Mouse (Mus musculus) heart, embryonic 16.5 days (tissue): ENCODE results near the gene 6030468B19Rik. TPM values are rescaled to one million over a fixed set of nuclear protein-coding genes. Genes with fewer than 3 reads are reported as not detected.
"Not testable (repeated sequence)": the region's sequence is repeated elsewhere in the genome, so short reads cannot be mapped to it uniquely, and the experiment has no call there.

Experiments used
- ATAC-seq: fragments of 200-750 bp; cut with Nextera tagmentation; replicated peaks from 2 replicates; pipeline ENCODE4 v1.8.0; 2017; ENCODE audit warnings: moderate number of reproducible peaks; ENCODE audit not compliant: insufficient read depth, low FRiP score; ENCODE audit errors: extremely low read depth
- H3K27ac ChIP-seq: fragments of 300-500 bp; sonication (generic); 2 replicates; pipeline ENCODE4 v1.5.1; 2014; ENCODE audit warnings: mild to moderate bottlenecking, low read length, control low read depth, moderate library complexity
- H3K27me3 ChIP-seq: fragments of 300-500 bp; sonication (generic); 2 replicates; pipeline ENCODE4 v1.6.1; 2014; ENCODE audit warnings: low read length, mixed read lengths; ENCODE audit not compliant: control insufficient read depth, insufficient read depth
- H3K36me3 ChIP-seq: fragments of 300-500 bp; sonication (generic); 2 replicates; pipeline ENCODE4 v1.6.1; 2014; ENCODE audit not compliant: control insufficient read depth, insufficient read depth
- H3K4me1 ChIP-seq: fragments of 300-500 bp; sonication (generic); 2 replicates; pipeline ENCODE4 v1.6.1; 2014; ENCODE audit warnings: low read length, mixed read lengths; ENCODE audit not compliant: control insufficient read depth, insufficient read depth
- H3K4me2 ChIP-seq: fragments of 300-500 bp; sonication (generic); 2 replicates; pipeline ENCODE4 v1.6.1; 2014; ENCODE audit warnings: low read depth, mild to moderate bottlenecking, control low read depth, low read length
- H3K4me3 ChIP-seq: fragments of 300-500 bp; sonication (generic); 2 replicates; pipeline ENCODE4 v1.5.1; 2014; ENCODE audit warnings: mild to moderate bottlenecking, control low read depth, low read length
- H3K9ac ChIP-seq: fragments of 300-500 bp; sonication (generic); 2 replicates; pipeline ENCODE4 v1.6.1; 2014; ENCODE audit warnings: low read length, control low read depth
- H3K9me3 ChIP-seq: fragments of 300-500 bp; sonication (generic); replicated peaks from 2 replicates; pipeline ENCODE4 v1.6.1; 2016; ENCODE audit warnings: low read length; ENCODE audit not compliant: control insufficient read depth
- WGBS: fragments of 180-500 bp; shearing (Covaris S2); extraction: QIAGEN DNeasy Blood & Tissue Kit; methylation state at CpG from one replicate; pipeline ENCODE4 v1.1.7; 2014; 5-methylcytosine and 5-hydroxymethylcytosine counted together
- polyA plus RNA-seq: library from polyadenylated mRNA; unstranded; fragments of >200 nt; fragmentation: Nextera tagmentation; extraction: Ambion mirVana; gene quantifications from 2 replicates; pipeline ENCODE4 v1.2.1, GENCODE M21; 2015

Gene 6030468B19Rik
- polyA plus RNA-seq, 1 experiment from 2014 or later = 0.39 TPM

GRCm38 (mm10) chr11:117827386-117827785, 29.9 kb downstream of the 6030468B19Rik start:
- H3K27ac ChIP-seq = peak overlapping the region; percentile 99
- H3K4me1 ChIP-seq = peaks cover 83% of the 10 kb centered on the region
- H3K4me3 ChIP-seq = peak overlapping the region; percentile 74
- WGBS = 47% methylated on average over 3 of the region's 3 CpGs
- H3K27me3 ChIP-seq = no peaks in the 10 kb centered on the region
- peak overlapping the region; percentile 82 for H3K9ac ChIP-seq
- H3K36me3 ChIP-seq = 0 out of 2 replicates have a peak, but pooled peaks cover 3% of the 10 kb centered on the region
- peak overlapping the region; percentile 90 for H3K4me2 ChIP-seq
- H3K9me3 ChIP-seq = no peaks in the 10 kb centered on the region
- ATAC-seq = no peak

GRCm38 (mm10) chr11:117828149-117828887, 30.9 kb downstream of the 6030468B19Rik start:
- Histone ChIP-seq H3K4me1 (peaks cover 75% of the 10 kb centered on the region), H3K36me3 (0 out of 2 replicates have a peak, but pooled peaks cover 2% of the 10 kb centered on the region), H3K9ac (peak overlapping the region; percentile 82), H3K27me3 (no peaks in the 10 kb centered on the region), H3K4me3 (peak overlapping the region; percentile 74), H3K27ac (peak overlapping the region; percentile 99), H3K9me3 (no peaks in the 10 kb centered on the region), H3K4me2 (peak overlapping the region; percentile 90)
- ATAC-seq = peak; percentile 20; the same call in 1 of the 2 replicates
- 40% methylated on average over 18 of the region's 18 CpGs for WGBS

GRCm38 (mm10) chr11:117828888-117829604, 31.6 kb downstream of the 6030468B19Rik start:
- Histone ChIP-seq H3K27ac (peak overlapping the region; percentile 99), H3K9ac (peak overlapping the region; percentile 63), H3K36me3 (no peaks in the 10 kb centered on the region), H3K4me3 (no peak overlapping the region), H3K9me3 (no peaks in the 10 kb centered on the region), H3K4me1 (peaks cover 68% of the 10 kb centered on the region), H3K4me2 (peak overlapping the region; percentile 90), H3K27me3 (no peaks in the 10 kb centered on the region)
- ATAC-seq = peak; percentile 41
- 17% methylated on average over 9 of the region's 9 CpGs for WGBS

- no peaks in the 10 kb centered on the region for H3K36me3 ChIP-seq
- peak overlapping the region; percentile 99 for H3K27ac ChIP-seq
- WGBS = 44% methylated on average over 2 of the region's 2 CpGs
- no peak for ATAC-seq
- H3K9ac ChIP-seq = peak overlapping the region; percentile 63
- no peak overlapping the region for H3K4me3 ChIP-seq
- H3K4me1 ChIP-seq = peaks cover 63% of the 10 kb centered on the region
- H3K9me3 ChIP-seq = no peaks in the 10 kb centered on the region
- H3K27me3 ChIP-seq = no peaks in the 10 kb centered on the region
- H3K4me2 ChIP-seq = peak overlapping the region; percentile 20; the same call in 1 of the 2 replicates
Measured at GRCm38 (mm10) chr11:117829671-117830215, 32.3 kb downstream of the 6030468B19Rik start.

- peaks cover 56% of the 10 kb centered on the region for H3K4me1 ChIP-seq
- no peak overlapping the region for H3K4me2 ChIP-seq
- H3K9me3 ChIP-seq = no peaks in the 10 kb centered on the region
- no peaks in the 10 kb centered on the region for H3K27me3 ChIP-seq
- no peak overlapping the region for H3K4me3 ChIP-seq
- peak overlapping the region; percentile 99 for H3K27ac ChIP-seq
- 49% methylated on average over 9 of the region's 9 CpGs for WGBS
- no peak overlapping the region for H3K9ac ChIP-seq
- ATAC-seq = no peak
- H3K36me3 ChIP-seq = no peaks in the 10 kb centered on the region
Measured at GRCm38 (mm10) chr11:117830401-117830800, 32.9 kb downstream of the 6030468B19Rik start.

GRCm38 (mm10) chr11:117832086-117832969, 34.9 kb downstream of the 6030468B19Rik start:
- H3K4me3 ChIP-seq = peak overlapping the region; percentile 39
- H3K27ac ChIP-seq = no peak overlapping the region
- peak overlapping the region; percentile 58 for H3K4me2 ChIP-seq
- H3K4me1 ChIP-seq = peaks cover 47% of the 10 kb centered on the region
- H3K36me3 ChIP-seq = no peaks in the 10 kb centered on the region
- no peaks in the 10 kb centered on the region for H3K27me3 ChIP-seq
- 0 out of 2 replicates have a peak, but pooled peaks have one; percentile 5 for ATAC-seq
- H3K9ac ChIP-seq = no peak overlapping the region
- H3K9me3 ChIP-seq = no peaks in the 10 kb centered on the region
- 26% methylated on average over 28 of the region's 28 CpGs for WGBS

GRCm38 (mm10) chr11:117833509-117833908, 36.0 kb downstream of the 6030468B19Rik start:
- not testable (repeated sequence) for H3K36me3 ChIP-seq, H3K9me3 ChIP-seq, H3K9ac ChIP-seq, H3K4me2 ChIP-seq, ATAC-seq, H3K4me3 ChIP-seq, H3K27ac ChIP-seq, H3K27me3 ChIP-seq
- 91% methylated on average over 4 of the region's 6 CpGs for WGBS
- H3K4me1 ChIP-seq = peaks cover 38% of the 10 kb centered on the region

GRCm38 (mm10) chr11:117834086-117834485, 36.6 kb downstream of the 6030468B19Rik start:
- H3K27me3 ChIP-seq = no peaks in the 10 kb centered on the region
- H3K27ac ChIP-seq = no peak overlapping the region
- H3K4me3 ChIP-seq = no peak overlapping the region
- no peak overlapping the region for H3K9ac ChIP-seq
- peaks cover 36% of the 10 kb centered on the region for H3K4me1 ChIP-seq
- no peak overlapping the region for H3K4me2 ChIP-seq
- H3K36me3 ChIP-seq = no peaks in the 10 kb centered on the region
- no peaks in the 10 kb centered on the region for H3K9me3 ChIP-seq
- no peak for ATAC-seq
- WGBS = 91% methylated on average over 8 of the region's 8 CpGs
